Mouse (Mus musculus) heart, postnatal 36 days (tissue): ENCODE data around the gene Cldn10. TPM values are rescaled to one million over a fixed set of nuclear protein-coding genes. Genes with fewer than 3 reads are reported as not detected.
A peak's percentile ranks its signal among the peaks of the same experiment; 100 is the strongest.
"Not testable (repeated sequence)": the region's sequence is repeated elsewhere in the genome, so short reads cannot be mapped to it uniquely, and the experiment has no call there.

Experiments
- DNase-seq, 2 experiments: peaks; one replicate each; pipeline ENCODE4 v3.0.0; 2021 to 2022
- intact Hi-C: fragments of 180-260 bp; cut with DNase I; formaldehyde crosslinking; loops from one replicate; pipeline ENCODE4 v1.15.1; 2025
- total RNA-seq, 2 experiments: library from RNA; stranded (reverse); gene quantifications; 2 replicates each; pipeline ENCODE4 v1.2.3; 2021

Gene Cldn10
- total RNA-seq, 2 experiments from 2014 or later: 0.35 to 0.56 TPM

- DNase-seq: no peak
- intact Hi-C loops: loop anchor here (5.0 kb wide), 1 partner anchor 41 kb away; no protein-coding TSS in a partner anchor
Measured at GRCm38 (mm10) chr14:118776372-118776771, 11.3 kb upstream of the Cldn10 start.

GRCm38 (mm10) chr14:118777478-118777877 is 10.2 kb upstream of the Cldn10 start:
- no peak for DNase-seq
- intact Hi-C loops: loop anchor here (5.0 kb wide), 1 partner anchor 40 kb away; no protein-coding TSS in a partner anchor

GRCm38 (mm10) chr14:118781601-118782000 is 6.1 kb upstream of the Cldn10 start:
- intact Hi-C loops: no loop called here
- no peak for DNase-seq

- no peak for DNase-seq
- intact Hi-C loops: no loop called here
Measured at GRCm38 (mm10) chr14:118782241-118782640, 5.5 kb upstream of the Cldn10 start.

GRCm38 (mm10) chr14:118783326-118783935 is 4.3 kb upstream of the Cldn10 start:
- no peak for DNase-seq
- intact Hi-C loops: no loop called here

- intact Hi-C loops: no loop called here
- DNase-seq: no peak
Measured at GRCm38 (mm10) chr14:118790217-118790616, 2.5 kb downstream of the Cldn10 start.

- intact Hi-C loops: no loop called here
- no peak for DNase-seq
Measured at GRCm38 (mm10) chr14:118792957-118793356, 5.2 kb downstream of the Cldn10 start.

GRCm38 (mm10) chr14:118793416-118793815 is 5.7 kb downstream of the Cldn10 start:
- intact Hi-C loops: no loop called here
- no peak for DNase-seq

- intact Hi-C loops: no loop called here
- no peak for DNase-seq
Measured at GRCm38 (mm10) chr14:118794196-118794595, 6.5 kb downstream of the Cldn10 start.

GRCm38 (mm10) chr14:118794893-118795292 is 7.2 kb downstream of the Cldn10 start:
- intact Hi-C loops: no loop called here
- no peak for DNase-seq

- intact Hi-C loops: no loop called here
- DNase-seq: no peak
Measured at GRCm38 (mm10) chr14:118795915-118796693, 8.4 kb downstream of the Cldn10 start.

- no peak for DNase-seq
- intact Hi-C loops: no loop called here
Measured at GRCm38 (mm10) chr14:118796694-118797058, 9.0 kb downstream of the Cldn10 start.

GRCm38 (mm10) chr14:118797270-118797669 is 9.6 kb downstream of the Cldn10 start:
- no peak for DNase-seq
- intact Hi-C loops: no loop called here

- intact Hi-C loops: no loop called here
- DNase-seq: no peak
Measured at GRCm38 (mm10) chr14:118799918-118800317, 12.2 kb downstream of the Cldn10 start.

GRCm38 (mm10) chr14:118803936-118804335 is 16.2 kb downstream of the Cldn10 start:
- intact Hi-C loops: no loop called here
- DNase-seq: no peak

GRCm38 (mm10) chr14:118804351-118804750 is 16.6 kb downstream of the Cldn10 start:
- DNase-seq: no peak
- intact Hi-C loops: no loop called here

- intact Hi-C loops: no loop called here
- peak; percentile 14 to 15 for DNase-seq
Measured at GRCm38 (mm10) chr14:118807653-118808052, 19.9 kb downstream of the Cldn10 start.

GRCm38 (mm10) chr14:118808183-118808582 is 20.5 kb downstream of the Cldn10 start:
- intact Hi-C loops, DNase-seq: not testable (repeated sequence)

- intact Hi-C loops: no loop called here
- no peak for DNase-seq
Measured at GRCm38 (mm10) chr14:118809686-118810085, 22.0 kb downstream of the Cldn10 start.

GRCm38 (mm10) chr14:118811256-118811655 is 23.5 kb downstream of the Cldn10 start:
- intact Hi-C loops, DNase-seq: not testable (repeated sequence)

GRCm38 (mm10) chr14:118813111-118813510 is 25.4 kb downstream of the Cldn10 start:
- no peak for DNase-seq
- intact Hi-C loops: no loop called here

GRCm38 (mm10) chr14:118816503-118816902 is 28.8 kb downstream of the Cldn10 start:
- DNase-seq: peak; percentile 21 to 48
- intact Hi-C loops: loop anchor here (2.0 to 5.0 kb wide), 3 partner anchors 39 to 200 kb away; no protein-coding TSS in a partner anchor
